Mouse (Mus musculus) neutrophil, adult 5-6 weeks (primary cell): Measurements from ENCODE around the gene Klhdc9. TPM values are rescaled to one million over a fixed set of nuclear protein-coding genes. Genes with fewer than 3 reads are reported as not detected.
"Not testable (repeated sequence)": the region's sequence is repeated elsewhere in the genome, so short reads cannot be mapped to it uniquely, and the experiment has no call there.

Experiments used
- ATAC-seq: fragments of 151-379, 151-347 bp; 2 replicates; pipeline ENCODE4 v1.8.0; 2017; ENCODE audit warnings: mild to moderate bottlenecking, moderate TSS enrichment; ENCODE audit not compliant: insufficient number of reproducible peaks, poor library complexity, low FRiP score, severe bottlenecking; ENCODE audit errors: extremely low read depth
- total RNA-seq: library from RNA; stranded (forward); fragments of 200-1000 nt; gene quantifications from 2 replicates; pipeline ENCODE4 v1.2.3, GENCODE M21; 2017

Gene Klhdc9
- total RNA-seq, 1 experiment from 2014 or later, result 0.58 TPM

DNA sequence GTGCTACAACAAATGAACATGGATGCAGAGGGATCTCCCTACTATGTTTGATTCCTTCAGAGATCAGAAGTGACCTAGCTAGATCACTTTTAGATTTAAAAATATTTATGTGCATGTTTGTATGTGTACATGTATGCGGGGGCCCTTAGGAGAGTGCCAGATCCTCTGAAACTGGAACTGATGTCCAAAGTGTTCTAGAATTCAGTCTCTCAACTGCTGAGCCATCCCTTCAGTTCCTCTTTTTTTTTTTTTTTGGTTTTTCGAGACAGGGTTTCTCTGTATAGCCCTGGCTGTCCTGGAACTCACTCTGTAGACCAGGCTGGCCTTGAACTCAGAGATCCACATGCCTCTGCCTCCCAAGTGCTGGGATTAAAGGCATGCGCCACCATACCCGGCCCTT lies 34.0 kb downstream of the Klhdc9 start:
- not testable (repeated sequence) for ATAC-seq

DNA sequence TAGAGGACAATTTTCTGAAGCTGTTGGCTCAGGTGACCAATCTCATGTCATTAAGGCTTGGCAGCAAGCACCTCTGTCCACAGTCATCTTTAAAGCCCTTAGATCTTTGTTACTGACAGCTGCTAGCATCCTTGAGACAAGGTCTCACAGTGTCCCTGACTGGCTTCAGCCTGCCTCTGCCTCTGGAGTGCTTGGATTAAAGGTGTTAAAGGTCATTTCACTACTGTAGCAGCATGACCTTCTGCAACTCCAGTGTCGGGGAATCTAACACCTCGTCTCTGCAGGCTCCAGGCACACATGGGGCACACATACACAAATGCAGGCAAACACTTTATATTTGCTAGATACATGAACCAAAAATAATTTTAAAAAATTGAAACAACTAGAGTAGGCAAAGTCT lies 35.0 kb downstream of the Klhdc9 start:
- ATAC-seq, result no peak

DNA sequence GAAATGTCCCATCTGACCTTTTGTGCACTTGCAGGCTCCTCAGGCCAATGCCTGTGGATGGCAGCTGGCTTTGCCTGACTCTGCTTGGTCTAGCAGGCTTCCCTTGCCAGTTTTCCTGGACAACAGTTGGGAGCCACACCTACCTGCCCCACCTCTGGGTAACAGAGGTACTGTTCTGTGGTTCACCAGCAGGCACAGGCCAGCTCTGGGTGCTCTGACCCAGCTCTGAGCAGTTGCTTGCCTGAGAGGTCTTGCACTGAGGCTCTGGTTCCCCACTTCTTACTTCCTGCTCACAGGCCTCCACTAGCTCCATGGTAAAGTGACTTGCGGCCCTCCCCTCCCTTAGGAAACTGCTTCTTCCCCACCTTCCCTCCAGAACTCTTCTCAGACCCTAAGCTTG lies 38.6 kb downstream of the Klhdc9 start:
- no peak for ATAC-seq

DNA sequence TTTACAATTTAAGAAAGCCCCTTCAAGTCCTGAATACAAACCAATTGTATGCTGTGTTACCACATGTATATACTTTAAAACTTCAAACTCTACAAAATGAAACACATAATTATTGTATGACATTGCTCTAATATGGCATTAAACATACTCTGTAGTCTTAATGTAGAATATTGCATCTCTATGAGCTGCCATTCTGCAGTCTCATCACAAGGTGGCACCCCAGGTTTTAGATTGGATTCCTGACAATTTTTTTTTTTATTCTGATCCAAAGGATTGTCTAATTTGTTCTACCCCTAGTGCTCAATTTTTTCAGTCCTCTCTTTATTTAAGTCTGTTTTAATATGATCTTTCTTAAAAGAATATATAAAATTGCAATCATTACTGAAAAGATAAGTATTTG lies 39.2 kb downstream of the Klhdc9 start:
- ATAC-seq, result peak; percentile 55; the same call in 1 of the 2 replicates

DNA sequence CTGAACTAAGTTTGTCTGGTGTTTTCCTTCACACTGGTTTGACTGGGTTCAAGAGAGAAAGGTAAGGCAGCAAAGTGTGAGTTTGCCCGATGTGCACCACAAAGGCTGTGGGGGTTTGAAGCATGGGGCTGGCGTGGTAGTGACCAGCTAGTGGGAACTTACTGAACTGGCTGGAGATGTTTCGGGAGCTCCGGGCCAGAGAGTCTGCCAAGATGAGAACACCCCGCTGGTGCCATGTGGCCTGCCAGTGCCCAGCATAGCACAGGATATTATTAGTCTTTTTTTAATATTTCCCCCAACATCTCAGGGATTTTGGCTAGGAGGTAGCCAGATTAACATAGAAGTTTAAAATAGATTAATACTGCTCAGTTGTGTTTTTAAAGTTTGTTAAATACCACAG lies 40.4 kb downstream of the Klhdc9 start:
- no peak for ATAC-seq

DNA sequence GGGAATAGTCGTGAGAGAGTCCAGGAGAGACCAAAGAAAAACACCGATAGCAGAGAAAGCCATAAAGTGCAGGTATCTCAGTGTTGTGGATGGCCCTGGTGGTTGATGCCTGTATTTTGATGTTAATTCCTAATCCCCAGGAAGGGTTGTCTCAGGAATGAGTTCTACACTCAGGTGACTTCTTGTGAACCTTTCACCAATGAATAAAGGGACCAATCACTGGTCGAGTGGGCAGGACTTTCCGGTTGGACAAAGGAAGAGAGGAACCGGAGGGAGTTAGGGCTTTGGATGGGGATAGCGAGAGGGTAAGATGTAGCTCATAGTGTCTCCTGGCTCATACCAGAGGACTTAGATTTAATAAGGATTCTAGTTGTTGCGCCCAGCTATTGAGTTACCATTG lies 40.9 kb downstream of the Klhdc9 start:
- ATAC-seq, result no peak

DNA sequence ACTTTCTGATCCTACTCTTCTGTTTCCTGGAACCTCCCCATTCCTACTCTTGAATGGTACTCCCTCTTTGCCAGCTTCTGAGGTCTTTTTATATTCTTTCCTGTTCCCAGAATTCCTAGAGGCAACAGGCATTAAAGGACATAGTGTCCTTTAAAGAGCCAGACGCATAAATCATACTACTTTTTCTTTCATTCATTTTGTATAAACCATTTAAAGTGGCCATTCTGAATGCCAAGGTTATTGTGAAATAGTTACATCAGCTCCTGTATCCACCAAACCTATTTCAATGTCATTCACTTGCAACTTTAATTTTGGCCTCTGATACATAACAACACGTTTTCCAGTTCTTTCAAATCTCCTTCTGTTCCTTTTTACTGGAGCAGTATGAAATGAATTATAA lies 51.3 kb downstream of the Klhdc9 start:
- ATAC-seq, result no peak

Other genes with a start within 250 kb of the Klhdc9 start
- not detected in 2 replicates for gene Cfap126, start 246.9 kb downstream of the Klhdc9 start, total RNA-seq
- 16.3 and 16.9 TPM in 2 replicates for gene Sdhc, start 210.2 kb downstream of the Klhdc9 start, total RNA-seq
- gene Mpz, start 210.1 kb downstream of the Klhdc9 start, total RNA-seq, result not detected in 2 replicates
- 0.49 and 0.81 TPM in 2 replicates for gene Pcp4l1, start 164.5 kb downstream of the Klhdc9 start, total RNA-seq
- gene Nr1i3, start 146.8 kb downstream of the Klhdc9 start, total RNA-seq, result 0.25 TPM in 1 of 2 replicates, not detected in the other
- 6.6 and 7.5 TPM in 2 replicates for gene Tomm40l, start 138.3 kb downstream of the Klhdc9 start, total RNA-seq
- not detected in 2 replicates for gene Apoa2, start 135.7 kb downstream of the Klhdc9 start, total RNA-seq
- 410 and 425 TPM in 2 replicates for gene Fcer1g, start 126.4 kb downstream of the Klhdc9 start, total RNA-seq
- 0.12 TPM in 1 of 2 replicates, not detected in the other for gene Adamts4, start 110.4 kb downstream of the Klhdc9 start, total RNA-seq
- 150 and 174 TPM in 2 replicates for gene Ndufs2, start 109.4 kb downstream of the Klhdc9 start, total RNA-seq
- gene B4galt3, start 90.5 kb downstream of the Klhdc9 start, total RNA-seq, result 116 and 144 TPM in 2 replicates
- 48.4 and 57.0 TPM in 2 replicates for gene Ppox, start 79.6 kb downstream of the Klhdc9 start, total RNA-seq
- 45.5 and 45.7 TPM in 2 replicates for gene Usp21, start 72.8 kb downstream of the Klhdc9 start, total RNA-seq
- gene Ufc1, start 65.8 kb downstream of the Klhdc9 start, total RNA-seq, result 32.0 and 39.7 TPM in 2 replicates
- gene Dedd, start 31.7 kb downstream of the Klhdc9 start, total RNA-seq, result 24.2 and 30.4 TPM in 2 replicates
- 27.2 and 33.0 TPM in 2 replicates for gene Nit1, start 15.2 kb downstream of the Klhdc9 start, total RNA-seq
- 13.1 and 18.7 TPM in 2 replicates for gene Pfdn2, start 15.1 kb downstream of the Klhdc9 start, total RNA-seq
- 2.2 and 2.9 TPM in 2 replicates for gene Nectin4, start 9.3 kb upstream of the Klhdc9 start, total RNA-seq
- 441 and 469 TPM in 2 replicates for gene Arhgap30, start 28.2 kb upstream of the Klhdc9 start, total RNA-seq
- 111 and 138 TPM in 2 replicates for gene Usf1, start 50.5 kb upstream of the Klhdc9 start, total RNA-seq
- 8.8 and 15.2 TPM in 2 replicates for gene Tstd1, start 58.1 kb upstream of the Klhdc9 start, total RNA-seq
- 2.5 and 2.9 TPM in 2 replicates for gene F11r, start 76.7 kb upstream of the Klhdc9 start, total RNA-seq
- 20.3 and 20.7 TPM in 2 replicates for gene Alyref2, start 142.7 kb upstream of the Klhdc9 start, total RNA-seq
- not detected in 2 replicates for gene Itln1, start 174.5 kb upstream of the Klhdc9 start, total RNA-seq
- 126 and 134 TPM in 2 replicates for gene Cd244a, start 198.4 kb upstream of the Klhdc9 start, total RNA-seq
- 83.9 and 87.7 TPM in 2 replicates for gene Ly9, start 246.6 kb upstream of the Klhdc9 start, total RNA-seq